Mouse (Mus musculus): ENCODE data around the gene Gsx1. TPM values are rescaled to one million over a fixed set of nuclear protein-coding genes. Genes with fewer than 3 reads are reported as not detected.

Gene Gsx1
- total RNA-seq, 1 experiment = not detected

GRCm38 (mm10) chr5:147204905-147205304 is 16.4 kb downstream of the Gsx1 start:
- Histone ChIP-seq H3K4me1 (ENCODE audit: control insufficient read depth in 2 of 2, insufficient read depth in 2 of 2, low read length in 2 of 2, poor library complexity in 1 of 2) (peaks cover 0 to 6% of the 10 kb centered on the region in 2 experiments; a peak in 2 of 4 replicates), H3K36me3 (ENCODE audit: control insufficient read depth, insufficient read depth, low read length, poor library complexity, severe bottlenecking) (no peaks in the 10 kb centered on the region), H3K4me3 (ENCODE audit: insufficient read depth in 1 of 2, low read depth in 1 of 2, low read length in 2 of 2, poor library complexity in 1 of 2, severe bottlenecking in 1 of 2) (no peak overlapping the region), H3K9me3 (ENCODE audit: control insufficient read depth, insufficient read depth, low read depth, low read length) (no peaks in the 10 kb centered on the region), H3K27ac (ENCODE audit: insufficient read depth, low read depth, low read length, poor library complexity, severe bottlenecking) (no peak overlapping the region), H3K9ac (ENCODE audit: insufficient read depth, low read depth, low read length, poor library complexity, severe bottlenecking) (no peak overlapping the region)
- TF ChIP-seq ZC3H11A (IDR thresholded peaks at IDR 0.05; ENCODE audit: borderline replicate concordance, low read depth, low read length) = no peak
- no peak for TF ChIP-seq ZNF384 (IDR thresholded peaks at IDR 0.05; ENCODE audit: low read depth, low read length)
- no peak for TF ChIP-seq CHD2 (IDR thresholded peaks at IDR 0.05; ENCODE audit: low read depth, low read length)
- TF ChIP-seq HCFC1 (IDR thresholded peaks at IDR 0.05; ENCODE audit: borderline replicate concordance, insufficient read depth, low read length) = no peak
- no peak for TF ChIP-seq MAFK (IDR thresholded peaks at IDR 0.05; ENCODE audit: insufficient read depth, low read depth, low read length)
- no peak for DNase-seq (ENCODE audit: low read depth, low spot score)
- in situ Hi-C loops (cut with MboI; ENCODE audit: low sequenced_read_pairs in 2 of 2, unreplicated experiment in 2 of 2) = no loop called here

GRCm38 (mm10) chr5:147207852-147208251 is 19.4 kb downstream of the Gsx1 start:
- no peak overlapping the region for H3K4me3 ChIP-seq (ENCODE audit: insufficient read depth in 1 of 2, low read depth in 1 of 2, low read length in 2 of 2, poor library complexity in 1 of 2, severe bottlenecking in 1 of 2)
- H3K9me3 ChIP-seq (ENCODE audit: control insufficient read depth, insufficient read depth, low read depth, low read length) = no peaks in the 10 kb centered on the region
- H3K9ac ChIP-seq (ENCODE audit: insufficient read depth, low read depth, low read length, poor library complexity, severe bottlenecking) = no peak overlapping the region
- H3K36me3 ChIP-seq (ENCODE audit: control insufficient read depth, insufficient read depth, low read length, poor library complexity, severe bottlenecking) = no peaks in the 10 kb centered on the region
- TF ChIP-seq MAFK (IDR thresholded peaks at IDR 0.05; ENCODE audit: insufficient read depth, low read depth, low read length) = no peak
- no peak for TF ChIP-seq HCFC1 (IDR thresholded peaks at IDR 0.05; ENCODE audit: borderline replicate concordance, insufficient read depth, low read length)
- no peak for TF ChIP-seq CHD2 (IDR thresholded peaks at IDR 0.05; ENCODE audit: low read depth, low read length)
- no peak for TF ChIP-seq ZC3H11A (IDR thresholded peaks at IDR 0.05; ENCODE audit: borderline replicate concordance, low read depth, low read length)
- no peak for TF ChIP-seq ZNF384 (IDR thresholded peaks at IDR 0.05; ENCODE audit: low read depth, low read length)
- no peak overlapping the region for H3K27ac ChIP-seq (ENCODE audit: insufficient read depth, low read depth, low read length, poor library complexity, severe bottlenecking)
- in situ Hi-C loops (cut with MboI; ENCODE audit: low sequenced_read_pairs in 2 of 2, unreplicated experiment in 2 of 2) = no loop called here
- peaks cover 0 to 6% of the 10 kb centered on the region in 2 experiments; a peak in 2 of 4 replicates for H3K4me1 ChIP-seq (ENCODE audit: control insufficient read depth in 2 of 2, insufficient read depth in 2 of 2, low read length in 2 of 2, poor library complexity in 1 of 2)
- DNase-seq (ENCODE audit: low read depth, low spot score) = no peak

- Histone ChIP-seq H3K27ac (ENCODE audit: insufficient read depth, low read depth, low read length, poor library complexity, severe bottlenecking) (no peak overlapping the region), H3K9ac (ENCODE audit: insufficient read depth, low read depth, low read length, poor library complexity, severe bottlenecking) (no peak overlapping the region), H3K9me3 (ENCODE audit: control insufficient read depth, insufficient read depth, low read depth, low read length) (no peaks in the 10 kb centered on the region), H3K4me1 (ENCODE audit: control insufficient read depth in 2 of 2, insufficient read depth in 2 of 2, low read length in 2 of 2, poor library complexity in 1 of 2) (peaks cover 0 to 6% of the 10 kb centered on the region in 2 experiments; a peak in 2 of 4 replicates), H3K36me3 (ENCODE audit: control insufficient read depth, insufficient read depth, low read length, poor library complexity, severe bottlenecking) (no peaks in the 10 kb centered on the region), H3K4me3 (ENCODE audit: insufficient read depth in 1 of 2, low read depth in 1 of 2, low read length in 2 of 2, poor library complexity in 1 of 2, severe bottlenecking in 1 of 2) (no peak overlapping the region)
- no peak for DNase-seq (ENCODE audit: low read depth, low spot score)
- in situ Hi-C loops (cut with MboI; ENCODE audit: low sequenced_read_pairs in 2 of 2, unreplicated experiment in 2 of 2) = no loop called here
- TF ChIP-seq ZC3H11A (IDR thresholded peaks at IDR 0.05; ENCODE audit: borderline replicate concordance, low read depth, low read length) (no peak), MAFK (IDR thresholded peaks at IDR 0.05; ENCODE audit: insufficient read depth, low read depth, low read length) (no peak), CHD2 (IDR thresholded peaks at IDR 0.05; ENCODE audit: low read depth, low read length) (no peak), ZNF384 (IDR thresholded peaks at IDR 0.05; ENCODE audit: low read depth, low read length) (no peak), HCFC1 (IDR thresholded peaks at IDR 0.05; ENCODE audit: borderline replicate concordance, insufficient read depth, low read length) (no peak)
These were observed 20.0 kb downstream of the Gsx1 start for GRCm38 (mm10) chr5:147208471-147208870.

- no peak overlapping the region for H3K9ac ChIP-seq (ENCODE audit: insufficient read depth, low read depth, low read length, poor library complexity, severe bottlenecking)
These were observed 39.0 kb downstream of the Gsx1 start for GRCm38 (mm10) chr5:147227354-147228112.

More at GRCm38 (mm10) chr5:147227354-147228112, 39.0 kb downstream of the Gsx1 start:
- Histone ChIP-seq H3K4me1 (ENCODE audit: control insufficient read depth in 2 of 2, insufficient read depth in 2 of 2, low read length in 2 of 2, poor library complexity in 1 of 2) (no peaks in the 10 kb centered on the region; a peak in 1 of 4 replicates), H3K27ac (ENCODE audit: insufficient read depth, low read depth, low read length, poor library complexity, severe bottlenecking) (no peak overlapping the region), H3K9me3 (ENCODE audit: control insufficient read depth, insufficient read depth, low read depth, low read length) (no peaks in the 10 kb centered on the region), H3K36me3 (ENCODE audit: control insufficient read depth, insufficient read depth, low read length, poor library complexity, severe bottlenecking) (no peaks in the 10 kb centered on the region), H3K4me3 (ENCODE audit: insufficient read depth in 1 of 2, low read depth in 1 of 2, low read length in 2 of 2, poor library complexity in 1 of 2, severe bottlenecking in 1 of 2) (no peak overlapping the region)
- peak; percentile 60 for DNase-seq (ENCODE audit: low read depth, low spot score)
- in situ Hi-C loops (cut with MboI; ENCODE audit: low sequenced_read_pairs in 2 of 2, unreplicated experiment in 2 of 2) = loop anchor here in 1 of 2 experiments (25.0 kb wide), 1 partner anchor 115 kb away; no protein-coding TSS in a partner anchor
- no peak for TF ChIP-seq HCFC1 (IDR thresholded peaks at IDR 0.05; ENCODE audit: borderline replicate concordance, insufficient read depth, low read length)
- TF ChIP-seq CHD2 (IDR thresholded peaks at IDR 0.05; ENCODE audit: low read depth, low read length) = no peak
- peak; percentile 76 for TF ChIP-seq ZC3H11A (IDR thresholded peaks at IDR 0.05; ENCODE audit: borderline replicate concordance, low read depth, low read length)
- TF ChIP-seq ZNF384 (IDR thresholded peaks at IDR 0.05; ENCODE audit: low read depth, low read length) = no peak
